Mouse (Mus musculus) CH12.LX (cell line): ENCODE results near the gene Arhgap5.

ENCODE experiments used
- KAT2A ChIP-seq: IDR thresholded peaks from 2 replicates; pipeline ENCODE4 v1.6.1; 2012; ENCODE audit warnings: low read length, improper control_type of control experiment, inconsistent platforms; ENCODE audit not compliant: insufficient replicate concordance
- RCOR1 ChIP-seq: conservative IDR thresholded peaks from 2 replicates; pipeline ENCODE4 v1.6.1; 2012; ENCODE audit warnings: low read depth, mild to moderate bottlenecking, inconsistent platforms, low read length, improper control_type of control experiment
- UBTF ChIP-seq: IDR thresholded peaks from 2 replicates; pipeline ENCODE4 v1.6.1; 2012; ENCODE audit warnings: low read depth, mild to moderate bottlenecking, inconsistent platforms, low read length, improper control_type of control experiment, moderate library complexity
- ZC3H11A ChIP-seq: IDR thresholded peaks from 2 replicates; pipeline ENCODE4 v1.6.1; 2012; ENCODE audit warnings: low read depth, mild to moderate bottlenecking, inconsistent platforms, low read length, improper control_type of control experiment

GRCm38 (mm10) chr12:52604256-52604991 lies 100.7 kb downstream of the Arhgap5 start:
- TF ChIP-seq ZC3H11A (no peak), KAT2A (no peak), RCOR1 (no peak), UBTF (no peak)
